In the genomic region with DNA sequence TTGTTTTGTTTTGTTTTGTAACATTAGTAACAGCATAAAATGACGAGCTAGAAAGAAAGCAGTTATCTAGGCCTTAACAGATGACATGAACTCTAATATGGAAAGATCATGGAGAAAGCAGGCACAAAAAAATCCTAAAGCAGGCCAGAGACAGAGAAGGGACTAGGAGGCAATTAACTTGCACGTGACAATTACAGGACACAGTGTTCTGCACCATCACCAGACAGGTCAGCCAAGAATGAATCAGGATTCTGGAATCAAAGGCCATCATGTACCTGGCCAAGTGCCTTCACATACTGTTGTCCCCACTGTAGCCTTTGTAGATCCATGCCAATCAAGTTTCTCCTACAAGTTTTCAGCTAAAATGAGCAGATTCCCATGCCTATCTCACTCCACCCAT, we compare ENCODE assay signal across 13 mouse cellular contexts. TPM values are rescaled to one million over a fixed set of nuclear protein-coding genes. Genes with fewer than 3 reads are reported as not detected.
"Had no signal": no experiment of that assay in that cellular context is flagged by ENCODE, and none has a peak within 500 bp of the region (broad histone marks: within the 10 kb centered on the region; RNA-seq: fewer than 3 reads in every experiment).

No protein-coding gene starts in this region.

RNA-seq across cellular contexts. Expression of a gene that starts 42.3 kb away (rescaled TPM):
- total RNA-seq: neutrophil, adult 5-6 weeks had no signal
- polyA plus RNA-seq: neural tube, embryonic 12.5 days; neural tube, embryonic 13.5 days; neural tube, embryonic 14.5 days; neural tube, embryonic 15.5 days; small intestine, adult 2 months; spleen, adult 2 months; stomach, embryonic 14.5 days; stomach, embryonic 15.5 days; testis, adult 2 months; thymus, adult 2 months; thymus, postnatal 0 days; urinary bladder, adult 2 months had no signal

RNA-seq across cellular contexts. Expression of a gene that starts 47.4 kb away (rescaled TPM):
- total RNA-seq: neutrophil, adult 5-6 weeks had no signal
- polyA plus RNA-seq: neural tube, embryonic 12.5 days; neural tube, embryonic 13.5 days; neural tube, embryonic 14.5 days; neural tube, embryonic 15.5 days; small intestine, adult 2 months; stomach, embryonic 14.5 days; thymus, adult 2 months; thymus, postnatal 0 days; urinary bladder, adult 2 months had no signal
